Comparison of ENCODE assay signal across 21 mouse cellular contexts in the genomic region with DNA sequence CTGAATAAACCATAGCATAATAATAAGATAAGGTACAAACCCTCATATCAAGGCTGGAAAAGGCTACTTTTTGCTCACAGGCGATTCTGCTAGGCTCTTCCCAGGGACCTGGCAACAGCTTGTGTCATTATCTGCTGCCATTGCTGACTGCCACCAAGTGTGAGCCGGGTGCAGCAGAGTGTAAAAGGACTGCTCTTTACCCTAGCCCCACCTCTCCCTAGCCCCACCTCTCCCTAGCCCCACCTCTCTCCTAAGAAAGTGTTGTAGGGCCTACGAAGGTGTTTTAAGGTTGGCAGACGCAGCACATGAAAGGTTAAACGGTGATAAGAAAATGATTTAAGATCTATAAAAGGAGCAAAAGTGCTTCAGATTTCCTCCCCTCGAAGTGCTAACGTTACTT. TPM values are rescaled to one million over a fixed set of nuclear protein-coding genes. Genes with fewer than 3 reads are reported as not detected.
DNase-seq lines count a peak whose midpoint lies in the region; ATAC-seq and TF ChIP-seq lines count a peak whose summit lies in the region.
"Had no signal": no experiment of that assay in that cellular context is flagged by ENCODE, and none has a peak within 500 bp of the region (broad histone marks: within the 10 kb centered on the region; RNA-seq: fewer than 3 reads in every experiment).

No protein-coding gene starts in this region.

- H3K4me3 ChIP-seq in intestine, embryonic 15.5 days (replicated peaks), result no peak overlapping the region
- no peak overlapping the region for H3K4me3 ChIP-seq in intestine, postnatal 0 days (ENCODE audit: low read depth, low read length)
- H3K4me3 ChIP-seq in forebrain, embryonic 14.5 days (ENCODE audit: low read depth, low read length), result no peak overlapping the region
- H3K4me3 ChIP-seq: embryonic facial prominence, embryonic 13.5 days; forebrain, embryonic 13.5 days; heart, embryonic 10.5 days; heart, embryonic 15.5 days; hindbrain, embryonic 13.5 days had no signal

- H3K27ac ChIP-seq in intestine, embryonic 15.5 days, result no peak overlapping the region
- no peak overlapping the region for H3K27ac ChIP-seq in intestine, postnatal 0 days (ENCODE audit: low read depth, low read length)
- H3K27ac ChIP-seq in forebrain, embryonic 14.5 days (ENCODE audit: low read depth, low read length), result no peak overlapping the region
- H3K27ac ChIP-seq: embryonic facial prominence, embryonic 13.5 days; forebrain, embryonic 13.5 days; heart, embryonic 10.5 days; heart, embryonic 15.5 days; hindbrain, embryonic 13.5 days; hindbrain, postnatal 0 days had no signal

- no peaks in the 10 kb centered on the region for H3K9me3 ChIP-seq in intestine, embryonic 15.5 days
- H3K9me3 ChIP-seq in intestine, postnatal 0 days (ENCODE audit: control insufficient read depth), result no peaks in the 10 kb centered on the region
- no peaks in the 10 kb centered on the region for H3K9me3 ChIP-seq in forebrain, embryonic 14.5 days (replicated peaks; ENCODE audit: control insufficient read depth, low read length)
- H3K9me3 ChIP-seq: embryonic facial prominence, embryonic 13.5 days; forebrain, embryonic 13.5 days; heart, embryonic 10.5 days; heart, embryonic 15.5 days; hindbrain, embryonic 13.5 days had no signal

- WGBS in intestine, embryonic 15.5 days, result 44% methylated on average over 7 of the region's 7 CpGs
- 37% methylated on average over 7 of the region's 7 CpGs for WGBS in intestine, postnatal 0 days
- WGBS in forebrain, embryonic 14.5 days, result 51% methylated on average over 7 of the region's 7 CpGs

- no peak for TF ChIP-seq CTCF in intestine, postnatal 0 days (IDR thresholded peaks at IDR 0.05; ENCODE audit: low read depth)

- no peak overlapping the region for H3K4me2 ChIP-seq in intestine, embryonic 15.5 days (replicated peaks)
- H3K4me2 ChIP-seq in intestine, postnatal 0 days (replicated peaks; ENCODE audit: low read depth), result no peak overlapping the region
- no peak overlapping the region for H3K4me2 ChIP-seq in forebrain, embryonic 14.5 days (ENCODE audit: low read length)
- H3K4me2 ChIP-seq: embryonic facial prominence, embryonic 13.5 days; forebrain, embryonic 13.5 days; heart, embryonic 15.5 days; hindbrain, embryonic 13.5 days had no signal

- H3K4me1 ChIP-seq in intestine, embryonic 15.5 days (replicated peaks), result no peaks in the 10 kb centered on the region
- H3K4me1 ChIP-seq in intestine, postnatal 0 days (replicated peaks; ENCODE audit: control insufficient read depth, insufficient read depth, low read length), result no peaks in the 10 kb centered on the region
- H3K4me1 ChIP-seq in forebrain, embryonic 14.5 days (ENCODE audit: control insufficient read depth, insufficient read depth, low read length), result no peaks in the 10 kb centered on the region
- H3K4me1 ChIP-seq: embryonic facial prominence, embryonic 13.5 days; forebrain, embryonic 13.5 days; heart, embryonic 10.5 days; heart, embryonic 15.5 days; hindbrain, embryonic 13.5 days had no signal

- H3K36me3 ChIP-seq in intestine, embryonic 15.5 days, result no peaks in the 10 kb centered on the region
- no peaks in the 10 kb centered on the region for H3K36me3 ChIP-seq in intestine, postnatal 0 days (ENCODE audit: control insufficient read depth, insufficient read depth)
- H3K36me3 ChIP-seq in forebrain, embryonic 14.5 days (ENCODE audit: control insufficient read depth, insufficient read depth, low read length), result no peaks in the 10 kb centered on the region
- H3K36me3 ChIP-seq: embryonic facial prominence, embryonic 13.5 days; heart, embryonic 10.5 days; heart, embryonic 15.5 days; hindbrain, embryonic 13.5 days had no signal

- no peak overlapping the region for H3K9ac ChIP-seq in intestine, embryonic 15.5 days
- no peak overlapping the region for H3K9ac ChIP-seq in intestine, postnatal 0 days (ENCODE audit: low read depth, low read length)
- no peak overlapping the region for H3K9ac ChIP-seq in forebrain, embryonic 14.5 days (ENCODE audit: low read length)
- H3K9ac ChIP-seq: embryonic facial prominence, embryonic 13.5 days; forebrain, embryonic 13.5 days; heart, embryonic 15.5 days; hindbrain, embryonic 13.5 days had no signal

- DNase-seq in heart, adult 11 months, result peak; percentile 81
- no peak for DNase-seq in heart, adult 8-10 months (ENCODE audit: low spot score)
- peak; percentile 65 for DNase-seq in R1 (ENCODE audit: low read depth, low spot score)
- DNase-seq in forebrain, embryonic 14.5 days (ENCODE audit: low spot score), result no peak
- DNase-seq: adrenal gland, adult 8-10 months; adrenal gland, postnatal 36 days; cerebellum, adult 2 months; cerebellum, postnatal 25 days; gastrocnemius, postnatal 10 days; heart, postnatal 36 days; kidney, adult 8-10 months had no signal

- peak; percentile 55; the same call in 1 of the 2 replicates for ATAC-seq in intestine, embryonic 15.5 days
- ATAC-seq in intestine, postnatal 0 days, result no peak
- ATAC-seq in erythroblast, adult 5-6 weeks (replicated peaks; ENCODE audit: low FRiP score, poor library complexity, severe bottlenecking), result no peak
- no peak for ATAC-seq in forebrain, embryonic 14.5 days
- ATAC-seq: forebrain, embryonic 13.5 days; hindbrain, postnatal 0 days; Patski had no signal

- no peaks in the 10 kb centered on the region for H3K27me3 ChIP-seq in intestine, embryonic 15.5 days (replicated peaks)
- H3K27me3 ChIP-seq in intestine, postnatal 0 days (replicated peaks; ENCODE audit: control insufficient read depth, insufficient read depth, low read length), result no peaks in the 10 kb centered on the region
- H3K27me3 ChIP-seq in forebrain, embryonic 14.5 days (replicated peaks; ENCODE audit: control insufficient read depth, insufficient read depth, low read length), result no peaks in the 10 kb centered on the region
- H3K27me3 ChIP-seq: embryonic facial prominence, embryonic 13.5 days; forebrain, embryonic 13.5 days; heart, embryonic 15.5 days; hindbrain, embryonic 13.5 days had no signal

RNA-seq across cellular contexts. Expression of a gene that starts 26.5 kb away (rescaled TPM):
- total RNA-seq in heart, adult 8-10 months (2022), result 10 to 100 TPM; 30.1 to 41.5 (median 36.4) TPM
- 40.2 and 43.2 TPM in 2 replicates for polyA plus RNA-seq in intestine, embryonic 15.5 days (2015; fragmentation: Nextera tagmentation; extraction: Ambion mirVana)
- 27.4 and 31.0 TPM in 2 replicates for polyA plus RNA-seq in intestine, postnatal 0 days (2015; fragmentation: Nextera tagmentation; extraction: Ambion mirVana)
- 3.7 and 22.8 TPM in 2 replicates for total RNA-seq in erythroblast, adult 5-6 weeks (2015; ENCODE audit: low replicate concordance)
- 3.3 and 6.0 TPM in 2 replicates for total RNA-seq in erythroblast, adult 5-6 weeks (2017; ENCODE audit: low replicate concordance)
- polyA plus RNA-seq in forebrain, embryonic 14.5 days (2014; fragmentation: Nextera tagmentation; extraction: Ambion mirVana), result 42.1 and 43.3 TPM in 2 replicates

RNA-seq across cellular contexts. Expression of a gene that starts 27.1 kb away (rescaled TPM):
- total RNA-seq in heart, adult 8-10 months (2022), result 100 to 1,000 TPM; 836 to 865 (median 854) TPM
- polyA plus RNA-seq in intestine, embryonic 15.5 days (2015; fragmentation: Nextera tagmentation; extraction: Ambion mirVana), result 372 and 411 TPM in 2 replicates
- polyA plus RNA-seq in intestine, postnatal 0 days (2015; fragmentation: Nextera tagmentation; extraction: Ambion mirVana), result 388 and 406 TPM in 2 replicates
- total RNA-seq in erythroblast, adult 5-6 weeks (2015; ENCODE audit: low replicate concordance), result 40.0 and 41.8 TPM in 2 replicates
- 35.4 and 35.8 TPM in 2 replicates for total RNA-seq in erythroblast, adult 5-6 weeks (2017; ENCODE audit: low replicate concordance)
- 311 and 397 TPM in 2 replicates for polyA plus RNA-seq in forebrain, embryonic 14.5 days (2014; fragmentation: Nextera tagmentation; extraction: Ambion mirVana)

RNA-seq across cellular contexts. Expression of a gene that starts 53.4 kb away (rescaled TPM):
- total RNA-seq in heart, adult 8-10 months (2022), result 100 to 1,000 TPM; 207 to 235 (median 219) TPM
- polyA plus RNA-seq in intestine, embryonic 15.5 days (2015; fragmentation: Nextera tagmentation; extraction: Ambion mirVana), result 2.5 and 4.3 TPM in 2 replicates
- polyA plus RNA-seq in intestine, postnatal 0 days (2015; fragmentation: Nextera tagmentation; extraction: Ambion mirVana), result 0.52 and 0.90 TPM in 2 replicates
- not detected in 2 replicates for total RNA-seq in erythroblast, adult 5-6 weeks (2015; ENCODE audit: low replicate concordance)
- total RNA-seq in erythroblast, adult 5-6 weeks (2017; ENCODE audit: low replicate concordance), result not detected in 2 replicates
- polyA plus RNA-seq in forebrain, embryonic 14.5 days (2014; fragmentation: Nextera tagmentation; extraction: Ambion mirVana), result 6.0 and 6.7 TPM in 2 replicates

RNA-seq across cellular contexts. Expression of a gene that starts 57.8 kb away (rescaled TPM):
- total RNA-seq in heart, adult 8-10 months (2022), result 10 to 100 TPM; 17.3 to 26.9 (median 20.3) TPM
- 131 and 144 TPM in 2 replicates for polyA plus RNA-seq in intestine, embryonic 15.5 days (2015; fragmentation: Nextera tagmentation; extraction: Ambion mirVana)
- 47.9 and 49.2 TPM in 2 replicates for polyA plus RNA-seq in intestine, postnatal 0 days (2015; fragmentation: Nextera tagmentation; extraction: Ambion mirVana)
- 24.2 and 49.2 TPM in 2 replicates for total RNA-seq in erythroblast, adult 5-6 weeks (2015; ENCODE audit: low replicate concordance)
- total RNA-seq in erythroblast, adult 5-6 weeks (2017; ENCODE audit: low replicate concordance), result 21.7 and 22.0 TPM in 2 replicates
- polyA plus RNA-seq in forebrain, embryonic 14.5 days (2014; fragmentation: Nextera tagmentation; extraction: Ambion mirVana), result 130 and 153 TPM in 2 replicates

Comparison
In these comparisons a context has a peak if more than half of its experiments do, and no peak if none do; other contexts are left out.
1. DNase-seq: peak in heart, adult 11 months (single experiment) and R1 (single experiment); none in heart, adult 8-10 months (single experiment) and forebrain, embryonic 14.5 days (single experiment).